8 mouse cellular contexts compared by ENCODE assay signal in genomic region chr2:119327102-119327480, GRCm38 (mm10). TPM values are rescaled to one million over a fixed set of nuclear protein-coding genes. Genes with fewer than 3 reads are reported as not detected.
DNase-seq lines count a peak whose midpoint lies in the region; ATAC-seq and TF ChIP-seq lines count a peak whose summit lies in the region.

No protein-coding gene starts in this region.

- H3K27ac ChIP-seq in forebrain, embryonic 15.5 days (replicated peaks): no peak overlapping the region
- no peak overlapping the region for H3K27ac ChIP-seq in hindbrain, embryonic 15.5 days (replicated peaks)
- H3K27ac ChIP-seq in liver, adult 2 months (replicated peaks; ENCODE audit: insufficient read depth, low read depth, low read length): no peak overlapping the region
- H3K27ac ChIP-seq in neural tube, embryonic 11.5 days (ENCODE audit: low read depth, low read length): no peak overlapping the region

- peaks cover 83% of the 10 kb centered on the region for H3K27me3 ChIP-seq in G1E (ENCODE audit: insufficient read depth, low read length)
- H3K27me3 ChIP-seq in forebrain, embryonic 15.5 days: peaks cover 91% of the 10 kb centered on the region
- peaks cover 84% of the 10 kb centered on the region for H3K27me3 ChIP-seq in hindbrain, embryonic 15.5 days
- peaks cover 21% of the 10 kb centered on the region for H3K27me3 ChIP-seq in liver, adult 2 months (ENCODE audit: control insufficient read depth, insufficient read depth, low read length)
- peaks cover 94% of the 10 kb centered on the region for H3K27me3 ChIP-seq in neural tube, embryonic 11.5 days (ENCODE audit: control insufficient read depth, insufficient read depth, low read length)

- H3K9me3 ChIP-seq in G1E (replicated peaks): no peaks in the 10 kb centered on the region
- H3K9me3 ChIP-seq in forebrain, embryonic 15.5 days: no peaks in the 10 kb centered on the region
- H3K9me3 ChIP-seq in hindbrain, embryonic 15.5 days: no peaks in the 10 kb centered on the region
- no peaks in the 10 kb centered on the region for H3K9me3 ChIP-seq in neural tube, embryonic 11.5 days (ENCODE audit: control insufficient read depth, low read length)

- peak overlapping the region; percentile 68 for H3K4me2 ChIP-seq in forebrain, embryonic 15.5 days (replicated peaks)
- peak overlapping the region; percentile 96 for H3K4me2 ChIP-seq in hindbrain, embryonic 15.5 days
- peak overlapping the region; percentile 60 for H3K4me2 ChIP-seq in neural tube, embryonic 11.5 days (ENCODE audit: low read depth)

- TF ChIP-seq CTCF in G1E (IDR thresholded peaks at IDR 0.05; ENCODE audit: low read depth, low read length): no peak
- peak; percentile 57; the same call in 1 of the 2 replicates for TF ChIP-seq CTCF in brain, embryonic 14.5 days (IDR thresholded peaks at IDR 0.05; ENCODE audit: borderline replicate concordance, extremely low read depth, insufficient read depth, insufficient read length)
- peak; percentile 61 for TF ChIP-seq CTCF in liver, adult 2 months (IDR thresholded peaks at IDR 0.05; ENCODE audit: low read depth, low read length)

- no peak for TF ChIP-seq POLR2A in brain, embryonic 14.5 days (IDR thresholded peaks at IDR 0.05; ENCODE audit: borderline replicate concordance, extremely low read depth, insufficient read depth, insufficient read length, poor library complexity, severe bottlenecking)
- TF ChIP-seq POLR2A in liver, adult 2 months (IDR thresholded peaks at IDR 0.05; ENCODE audit: extremely low read depth, insufficient read depth, low read length): no peak

- ATAC-seq in G1E (ENCODE audit: extremely low read depth, insufficient number of reproducible peaks, low FRiP score, poor library complexity, severe bottlenecking): no peak
- no peak for ATAC-seq in forebrain, embryonic 15.5 days (replicated peaks)
- no peak for ATAC-seq in hindbrain, embryonic 15.5 days (ENCODE audit: low FRiP score, low read depth)
- no peak for ATAC-seq in neural tube, embryonic 11.5 days (ENCODE audit: insufficient read depth, low FRiP score, low TSS enrichment)

- H3K9ac ChIP-seq in forebrain, embryonic 15.5 days (replicated peaks): peak overlapping the region; percentile 41
- peak overlapping the region; percentile 34 for H3K9ac ChIP-seq in hindbrain, embryonic 15.5 days
- peak overlapping the region; percentile 69 for H3K9ac ChIP-seq in liver, adult 2 months (ENCODE audit: low read depth, low read length)
- no peak overlapping the region for H3K9ac ChIP-seq in neural tube, embryonic 11.5 days (ENCODE audit: low read length)

- peaks cover 5% of the 10 kb centered on the region; the same call in 1 of the 2 replicates for H3K79me2 ChIP-seq in liver, adult 2 months (ENCODE audit: control insufficient read depth, insufficient read depth, low read length)

- no peak for DNase-seq in G1E (ENCODE audit: low spot score)
- peak; percentile 56 for DNase-seq in brain, embryonic 14.5 days (ENCODE audit: low read depth)
- no peak for DNase-seq in liver, adult 2 months (ENCODE audit: extremely low read depth, low read depth, low spot score)
- DNase-seq in neural tube, embryonic 11.5 days (ENCODE audit: low spot score): peak; percentile 33
- no peak for DNase-seq in layer of hippocampus, adult 9-10 months (ENCODE audit: low spot score)
- DNase-seq in frontal cortex, postnatal 14 days (ENCODE audit: low spot score in 2 of 2): no peak

- H3K4me1 ChIP-seq in G1E (ENCODE audit: insufficient read depth, low read depth, low read length): peaks cover 58% of the 10 kb centered on the region
- H3K4me1 ChIP-seq in forebrain, embryonic 15.5 days: peaks cover 75% of the 10 kb centered on the region
- peaks cover 66% of the 10 kb centered on the region for H3K4me1 ChIP-seq in hindbrain, embryonic 15.5 days (replicated peaks)
- H3K4me1 ChIP-seq in liver, adult 2 months (ENCODE audit: control insufficient read depth, insufficient read depth, low read length): peaks cover 3% of the 10 kb centered on the region; the same call in 1 of the 2 replicates
- H3K4me1 ChIP-seq in neural tube, embryonic 11.5 days (ENCODE audit: control insufficient read depth, insufficient read depth, low read length): peaks cover 13% of the 10 kb centered on the region

- H3K36me3 ChIP-seq in G1E (replicated peaks): no peaks in the 10 kb centered on the region
- no peaks in the 10 kb centered on the region for H3K36me3 ChIP-seq in forebrain, embryonic 15.5 days
- no peaks in the 10 kb centered on the region for H3K36me3 ChIP-seq in hindbrain, embryonic 15.5 days
- no peaks in the 10 kb centered on the region for H3K36me3 ChIP-seq in liver, adult 2 months (ENCODE audit: control insufficient read depth, insufficient read depth, low read length)
- no peaks in the 10 kb centered on the region for H3K36me3 ChIP-seq in neural tube, embryonic 11.5 days (ENCODE audit: control insufficient read depth, insufficient read depth, low read length)

- under 1% methylated on average over 30 of the region's 30 CpGs for WGBS in forebrain, embryonic 15.5 days
- WGBS in hindbrain, embryonic 15.5 days: under 1% methylated on average over 30 of the region's 30 CpGs
- WGBS in liver, adult 2 months: 1% methylated on average over 30 of the region's 30 CpGs
- under 1% methylated on average over 30 of the region's 30 CpGs for WGBS in neural tube, embryonic 11.5 days

- peak overlapping the region; percentile 65; the same call in 1 of the 2 replicates for H3K4me3 ChIP-seq in G1E (ENCODE audit: low read depth, low read length)
- peak overlapping the region; percentile 46 for H3K4me3 ChIP-seq in forebrain, embryonic 15.5 days
- H3K4me3 ChIP-seq in hindbrain, embryonic 15.5 days: peak overlapping the region; percentile 47
- peak overlapping the region; percentile 56 for H3K4me3 ChIP-seq in liver, adult 2 months (ENCODE audit: insufficient read depth, low read depth, low read length)
- H3K4me3 ChIP-seq in neural tube, embryonic 11.5 days (ENCODE audit: low read depth, low read length): peak overlapping the region; percentile 34

RNA-seq across cellular contexts. Expression of gene Dll4, which starts 1.5 kb away (rescaled TPM):
- total RNA-seq in G1E (2014; fragmentation: Nextera tagmentation) (0.23 TPM in 1 of 2 replicates, not detected in the other), G1E (2017) (0.33 TPM in 1 of 2 replicates, not detected in the other)
- 0.09 TPM in 2 replicates for polyA plus RNA-seq in G1E (2012)
- polyA plus RNA-seq in brain, embryonic 14.5 days (2012; rRNA removed): 5.9 and 9.0 TPM in 2 replicates
- 4.0 and 4.1 TPM in 2 replicates for polyA plus RNA-seq in forebrain, embryonic 15.5 days (2015; fragmentation: Nextera tagmentation; extraction: Ambion mirVana)
- polyA plus RNA-seq in hindbrain, embryonic 15.5 days (2015; fragmentation: Nextera tagmentation; extraction: Ambion mirVana): 5.0 and 5.1 TPM in 2 replicates
- 3.0 and 5.2 TPM in 2 replicates for total RNA-seq in liver, adult 2 months (2014; rRNA removed)
- polyA plus RNA-seq in liver, adult 2 months (2012; rRNA removed): 3.1 and 4.1 TPM in 2 replicates
- polyA plus RNA-seq in neural tube, embryonic 11.5 days (2014; fragmentation: Nextera tagmentation; extraction: Ambion mirVana): 3.1 and 3.8 TPM in 2 replicates

RNA-seq across cellular contexts. Expression of gene Chac1, which starts 23.9 kb away (rescaled TPM):
- not detected in 2 replicates for total RNA-seq in G1E (2014; fragmentation: Nextera tagmentation)
- total RNA-seq in G1E (2017): not detected in 2 replicates
- not detected in 2 replicates for polyA plus RNA-seq in G1E (2012)
- polyA plus RNA-seq in brain, embryonic 14.5 days (2012; rRNA removed): 5.4 and 6.1 TPM in 2 replicates
- 5.5 and 5.8 TPM in 2 replicates for polyA plus RNA-seq in forebrain, embryonic 15.5 days (2015; fragmentation: Nextera tagmentation; extraction: Ambion mirVana)
- polyA plus RNA-seq in hindbrain, embryonic 15.5 days (2015; fragmentation: Nextera tagmentation; extraction: Ambion mirVana): 10.7 and 11.6 TPM in 2 replicates
- 3.2 and 5.5 TPM in 2 replicates for total RNA-seq in liver, adult 2 months (2014; rRNA removed)
- polyA plus RNA-seq in liver, adult 2 months (2012; rRNA removed): 4.1 and 6.1 TPM in 2 replicates
- 0.95 and 1.3 TPM in 2 replicates for polyA plus RNA-seq in neural tube, embryonic 11.5 days (2014; fragmentation: Nextera tagmentation; extraction: Ambion mirVana)

RNA-seq across cellular contexts. Expression of gene Vps18, which starts 38.6 kb away (rescaled TPM):
- total RNA-seq in G1E (2014; fragmentation: Nextera tagmentation) (9.0 and 9.6 TPM in 2 replicates), G1E (2017) (19.8 and 21.2 TPM in 2 replicates)
- polyA plus RNA-seq in G1E (2012): 27.3 and 33.3 TPM in 2 replicates
- polyA plus RNA-seq in brain, embryonic 14.5 days (2012; rRNA removed): 26.0 and 28.6 TPM in 2 replicates
- 30.2 and 31.1 TPM in 2 replicates for polyA plus RNA-seq in forebrain, embryonic 15.5 days (2015; fragmentation: Nextera tagmentation; extraction: Ambion mirVana)
- 27.3 and 30.2 TPM in 2 replicates for polyA plus RNA-seq in hindbrain, embryonic 15.5 days (2015; fragmentation: Nextera tagmentation; extraction: Ambion mirVana)
- 4.4 and 7.5 TPM in 2 replicates for total RNA-seq in liver, adult 2 months (2014; rRNA removed)
- 13.4 and 14.8 TPM in 2 replicates for polyA plus RNA-seq in liver, adult 2 months (2012; rRNA removed)
- 17.4 and 17.8 TPM in 2 replicates for polyA plus RNA-seq in neural tube, embryonic 11.5 days (2014; fragmentation: Nextera tagmentation; extraction: Ambion mirVana)

RNA-seq across cellular contexts. Expression of gene Rhov, which starts 56.0 kb away (rescaled TPM):
- not detected in 2 replicates for total RNA-seq in G1E (2014; fragmentation: Nextera tagmentation)
- 0.11 TPM in 1 of 2 replicates, not detected in the other for total RNA-seq in G1E (2017)
- not detected in 2 replicates for polyA plus RNA-seq in G1E (2012)
- 9.1 and 13.5 TPM in 2 replicates for polyA plus RNA-seq in brain, embryonic 14.5 days (2012; rRNA removed)
- polyA plus RNA-seq in forebrain, embryonic 15.5 days (2015; fragmentation: Nextera tagmentation; extraction: Ambion mirVana): 19.6 and 24.0 TPM in 2 replicates
- 44.2 and 45.5 TPM in 2 replicates for polyA plus RNA-seq in hindbrain, embryonic 15.5 days (2015; fragmentation: Nextera tagmentation; extraction: Ambion mirVana)
- total RNA-seq in liver, adult 2 months (2014; rRNA removed): not detected in 2 replicates
- not detected in 2 replicates for polyA plus RNA-seq in liver, adult 2 months (2012; rRNA removed)
- polyA plus RNA-seq in neural tube, embryonic 11.5 days (2014; fragmentation: Nextera tagmentation; extraction: Ambion mirVana): 2.3 and 2.4 TPM in 2 replicates

Comparison
In these comparisons a context has a peak if more than half of its experiments do, and no peak if none do; other contexts are left out.
1. DNase-seq: peak in brain, embryonic 14.5 days (single experiment) and neural tube, embryonic 11.5 days (single experiment); none in G1E (single experiment), liver, adult 2 months (single experiment), layer of hippocampus, adult 9-10 months (single experiment) and frontal cortex, postnatal 14 days (0 of 2).
2. Peak in every context shown above with its lines, with median percentiles within 50 percentile points of each other: H3K4me3 ChIP-seq and H3K4me2 ChIP-seq.